Mouse (Mus musculus) heart, postnatal 0 days (tissue): Measurements from ENCODE around the gene Ethe1. TPM values are rescaled to one million over a fixed set of nuclear protein-coding genes. Genes with fewer than 3 reads are reported as not detected.

Experiments
- ATAC-seq: fragments of 200-750 bp; cut with Nextera tagmentation; 2 replicates; pipeline ENCODE4 v1.8.0; 2017; ENCODE audit warnings: low read depth, moderate number of reproducible peaks, moderate library complexity; ENCODE audit not compliant: insufficient read depth
- DNase-seq: peaks from one replicate; pipeline ENCODE4 v3.0.0-alpha.2; 2016; ENCODE audit warnings: low spot score
- H3K27ac ChIP-seq: fragments of 300-500 bp; sonication (generic); 2 replicates; pipeline ENCODE4 v1.5.1; 2014; ENCODE audit warnings: low read depth, mild to moderate bottlenecking
- H3K27me3 ChIP-seq: fragments of 300-500 bp; sonication (generic); 2 replicates; pipeline ENCODE4 v1.6.1; 2014; ENCODE audit warnings: low read length, mixed read lengths; ENCODE audit not compliant: control insufficient read depth, insufficient read depth
- H3K36me3 ChIP-seq: fragments of 300-500 bp; sonication (generic); replicated peaks from 2 replicates; pipeline ENCODE4 v1.6.1; 2014; ENCODE audit warnings: low read length, mixed read lengths; ENCODE audit not compliant: control insufficient read depth, insufficient read depth
- H3K4me1 ChIP-seq: fragments of 300-500 bp; sonication (generic); 2 replicates; pipeline ENCODE4 v1.6.1; 2014; ENCODE audit warnings: antibody characterized with exemption; ENCODE audit not compliant: control insufficient read depth, insufficient read depth
- H3K4me2 ChIP-seq: fragments of 300-500 bp; sonication (generic); 2 replicates; pipeline ENCODE4 v1.6.1; 2014; ENCODE audit warnings: low read depth, mild to moderate bottlenecking, low read length, moderate library complexity
- H3K4me3 ChIP-seq: fragments of 300-500 bp; sonication (generic); 2 replicates; pipeline ENCODE4 v1.5.1; 2014; ENCODE audit warnings: low read depth, low read length
- H3K9ac ChIP-seq: fragments of 300-500 bp; sonication (generic); replicated peaks from 2 replicates; pipeline ENCODE4 v1.6.1; 2014; ENCODE audit warnings: low read depth, low read length, mixed read lengths
- H3K9me3 ChIP-seq: fragments of 300-500 bp; sonication (generic); replicated peaks from 2 replicates; pipeline ENCODE4 v1.6.1; 2016; ENCODE audit warnings: low read length; ENCODE audit not compliant: control insufficient read depth
- CTCF ChIP-seq: IDR thresholded peaks from 2 replicates; pipeline ENCODE4 v1.5.1; 2016; ENCODE audit warnings: antibody characterized with exemption, control low read depth, low read depth
- EP300 ChIP-seq: IDR thresholded peaks from 2 replicates; pipeline ENCODE4 v1.6.1; 2016; ENCODE audit warnings: antibody characterized with exemption, low read depth
- WGBS: fragments of 180-500 bp; shearing (Covaris S2); extraction: QIAGEN DNeasy Blood & Tissue Kit; methylation state at CpG from one replicate; pipeline ENCODE4 v1.1.7; 2014; 5-methylcytosine and 5-hydroxymethylcytosine counted together
- polyA plus RNA-seq: library from polyadenylated mRNA; unstranded; fragments of >200 nt; fragmentation: Nextera tagmentation; extraction: Ambion mirVana; gene quantifications from 2 replicates; pipeline ENCODE4 v1.2.1, GENCODE M21; 2015
- total RNA-seq: library from RNA; depleted of rRNA; stranded (reverse); fragments of >200 nt; gene quantifications from 2 replicates; pipeline ENCODE4 v1.2.3, GENCODE M21; 2014; ENCODE audit warnings: low replicate concordance; rRNA removed

The Ethe1 gene
- total and polyA plus RNA-seq, 2 experiments from 2014 or later, result 21.5 to 42.2 TPM

DNA sequence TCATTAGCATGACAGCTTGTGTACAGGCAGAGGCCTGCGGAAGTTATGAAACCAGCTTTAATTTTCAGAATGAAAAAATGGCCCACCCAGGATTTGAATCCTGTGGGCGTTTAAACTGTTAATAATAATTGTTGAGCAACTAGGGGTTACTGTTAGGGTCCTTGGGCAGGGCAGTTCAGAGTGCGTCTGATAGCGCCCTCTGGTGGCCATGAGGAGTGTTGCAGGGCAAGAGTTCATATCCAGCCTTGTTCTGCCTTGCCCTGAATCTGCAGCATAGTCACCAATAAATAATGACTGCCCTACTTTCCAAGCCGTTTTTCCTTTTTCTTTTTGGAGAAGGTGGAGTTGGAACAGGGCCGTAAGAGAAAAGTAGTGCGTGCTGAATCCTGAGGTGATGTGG is 66.3 kb downstream of the Ethe1 start:
- H3K4me3 ChIP-seq, result no peak overlapping the region
- H3K36me3 ChIP-seq, result no peaks in the 10 kb centered on the region
- H3K27me3 ChIP-seq, result no peaks in the 10 kb centered on the region
- H3K9ac ChIP-seq, result no peak overlapping the region
- no peak for TF ChIP-seq EP300
- peak; percentile 71 for TF ChIP-seq CTCF
- no peak overlapping the region for H3K4me2 ChIP-seq
- ATAC-seq (no peak), DNase-seq (no peak)
- H3K4me1 ChIP-seq, result no peaks in the 10 kb centered on the region
- no peaks in the 10 kb centered on the region for H3K9me3 ChIP-seq
- WGBS, result 25% methylated on average over 7 of the region's 7 CpGs
- no peak overlapping the region for H3K27ac ChIP-seq

Other genes starting within 250 kb of the Ethe1 start
- not detected in 2 replicates for gene Lypd5, start 238.3 kb upstream of the Ethe1 start, total RNA-seq
- gene Lypd5, start 238.3 kb upstream of the Ethe1 start, polyA plus RNA-seq, result not detected in 2 replicates
- gene Kcnn4, start 217.3 kb upstream of the Ethe1 start, total RNA-seq, result 0.69 and 2.0 TPM in 2 replicates
- 0.85 and 0.98 TPM in 2 replicates for gene Kcnn4, start 217.3 kb upstream of the Ethe1 start, polyA plus RNA-seq
- gene Smg9, start 187.9 kb upstream of the Ethe1 start, total RNA-seq, result 15.5 and 30.2 TPM in 2 replicates
- 13.1 and 13.5 TPM in 2 replicates for gene Smg9, start 187.9 kb upstream of the Ethe1 start, polyA plus RNA-seq
- gene Irgc1, start 135.2 kb upstream of the Ethe1 start, total RNA-seq, result not detected in 2 replicates
- not detected in 2 replicates for gene Irgc1, start 135.2 kb upstream of the Ethe1 start, polyA plus RNA-seq
- gene Plaur, start 125.1 kb upstream of the Ethe1 start, total RNA-seq, result 13.1 and 16.0 TPM in 2 replicates
- 6.1 and 6.5 TPM in 2 replicates for gene Plaur, start 125.1 kb upstream of the Ethe1 start, polyA plus RNA-seq
- gene Cadm4, start 105.5 kb upstream of the Ethe1 start, total RNA-seq, result 14.3 and 30.5 TPM in 2 replicates
- gene Cadm4, start 105.5 kb upstream of the Ethe1 start, polyA plus RNA-seq, result 4.1 and 4.2 TPM in 2 replicates
- 24.8 and 36.3 TPM in 2 replicates for gene Zfp428, start 80.5 kb upstream of the Ethe1 start, total RNA-seq
- 39.1 and 39.3 TPM in 2 replicates for gene Zfp428, start 80.5 kb upstream of the Ethe1 start, polyA plus RNA-seq
- gene AC161166.1, start 75.1 kb upstream of the Ethe1 start, total RNA-seq, result not detected in 2 replicates
- 0.10 and 0.19 TPM in 2 replicates for gene AC161166.1, start 75.1 kb upstream of the Ethe1 start, polyA plus RNA-seq
- gene Irgq, start 56.9 kb upstream of the Ethe1 start, total RNA-seq, result 22.1 and 24.5 TPM in 2 replicates
- 4.5 and 4.8 TPM in 2 replicates for gene Irgq, start 56.9 kb upstream of the Ethe1 start, polyA plus RNA-seq
- gene Pinlyp, start 41.4 kb upstream of the Ethe1 start, total RNA-seq, result not detected in 2 replicates
- gene Pinlyp, start 41.4 kb upstream of the Ethe1 start, polyA plus RNA-seq, result not detected in 2 replicates
- 30.3 and 46.1 TPM in 2 replicates for gene Xrcc1, start 41.3 kb upstream of the Ethe1 start, total RNA-seq
- gene Xrcc1, start 41.3 kb upstream of the Ethe1 start, polyA plus RNA-seq, result 30.7 and 31.1 TPM in 2 replicates
- gene Zfp575, start 98 bp downstream of the Ethe1 start, total RNA-seq, result 0.04 TPM in 1 of 2 replicates, not detected in the other
- gene Zfp575, start 98 bp downstream of the Ethe1 start, polyA plus RNA-seq, result 0.58 and 0.67 TPM in 2 replicates
- not detected in 2 replicates for gene Phldb3, start 23.2 kb downstream of the Ethe1 start, total RNA-seq
- not detected in 2 replicates for gene Phldb3, start 23.2 kb downstream of the Ethe1 start, polyA plus RNA-seq
- not detected in 2 replicates for gene Lypd3, start 49.0 kb downstream of the Ethe1 start, total RNA-seq
- not detected in 2 replicates for gene Lypd3, start 49.0 kb downstream of the Ethe1 start, polyA plus RNA-seq
- gene Tex101, start 89.1 kb downstream of the Ethe1 start, total RNA-seq, result not detected in 2 replicates
- not detected in 2 replicates for gene Tex101, start 89.1 kb downstream of the Ethe1 start, polyA plus RNA-seq
- gene BC049730, start 121.7 kb downstream of the Ethe1 start, total RNA-seq, result not detected in 2 replicates
- not detected in 2 replicates for gene BC049730, start 121.7 kb downstream of the Ethe1 start, polyA plus RNA-seq
- gene Gm4763, start 139.4 kb downstream of the Ethe1 start, total RNA-seq, result not detected in 2 replicates
- not detected in 2 replicates for gene Gm4763, start 139.4 kb downstream of the Ethe1 start, polyA plus RNA-seq
- gene Cd177, start 172.8 kb downstream of the Ethe1 start, total RNA-seq, result 0.12 TPM in 1 of 2 replicates, not detected in the other
- 0.18 and 0.23 TPM in 2 replicates for gene Cd177, start 172.8 kb downstream of the Ethe1 start, polyA plus RNA-seq
- not detected in 2 replicates for gene Ceacam10, start 189.7 kb downstream of the Ethe1 start, total RNA-seq
- not detected in 2 replicates for gene Ceacam10, start 189.7 kb downstream of the Ethe1 start, polyA plus RNA-seq